Mouse (Mus musculus) c-Kit-positive CD71-positive TER-119-positive erythroid progenitor cells, embryonic 14.5 days (primary cell): ENCODE results near the gene Haghl.
A peak's percentile ranks its signal among the peaks of the same experiment; 100 is the strongest.
"Not testable (repeated sequence)": the region's sequence is repeated elsewhere in the genome, so short reads cannot be mapped to it uniquely, and the experiment has no call there.

ENCODE experiments used
- DNase-seq: peaks from one replicate; pipeline ENCODE4 v3.0.0-alpha.2; 2013; ENCODE audit warnings: low spot score

Haghl gene

GRCm38 (mm10) chr17:25744311-25744710, 41.2 kb downstream of the Haghl start:
- no peak for DNase-seq

DNA sequence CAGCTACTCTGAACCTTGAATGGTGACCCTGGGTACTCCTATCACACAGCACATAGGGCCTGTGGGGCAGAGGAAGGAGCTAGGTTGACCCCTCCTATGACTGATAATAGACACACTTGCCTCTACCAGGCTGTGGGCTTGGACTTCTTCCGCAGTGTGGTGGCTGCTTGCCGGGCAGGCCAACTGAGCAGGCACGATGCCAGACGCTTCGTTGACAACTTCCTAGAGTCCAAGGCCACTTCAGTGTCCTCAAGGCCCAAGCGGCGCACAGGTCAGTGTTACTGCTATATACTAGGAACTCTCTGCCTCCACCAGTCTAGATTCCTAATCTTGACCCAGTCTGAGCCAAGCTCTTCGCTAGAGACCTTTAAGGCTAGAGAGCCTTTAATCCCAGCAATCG, 41.6 kb downstream of the Haghl start:
- DNase-seq, result no peak

GRCm38 (mm10) chr17:25741471-25741870, 44.0 kb downstream of the Haghl start:
- not testable (repeated sequence) for DNase-seq

DNA sequence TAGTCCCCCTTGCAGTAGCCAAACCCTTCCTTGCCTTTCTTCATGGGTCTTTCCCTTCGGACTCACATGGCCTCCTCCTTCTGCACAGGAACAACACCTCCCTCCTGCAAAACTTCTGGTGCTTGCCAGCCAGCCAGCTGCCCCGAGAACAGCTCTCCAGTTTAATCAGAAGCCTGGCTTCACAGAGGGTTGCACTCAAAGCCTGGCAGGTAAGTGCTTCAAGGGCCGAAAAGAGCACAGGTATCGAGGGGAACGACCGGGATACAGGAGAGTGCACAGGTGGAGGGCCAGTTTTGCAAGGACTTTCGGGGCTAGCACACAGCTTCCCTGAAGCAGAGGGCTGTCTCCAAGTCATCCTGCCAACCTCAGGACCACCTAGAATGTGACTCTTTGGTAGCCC, 46.6 kb downstream of the Haghl start:
- no peak for DNase-seq

GRCm38 (mm10) chr17:25735745-25736144, 49.7 kb downstream of the Haghl start, which contains the start of gene Mslnl:
TSS of gene Mslnl (plus strand) at chr17:25736042.
- no peak for DNase-seq

GRCm38 (mm10) chr17:25735246-25735645, 50.2 kb downstream of the Haghl start:
- DNase-seq, result no peak

DNA sequence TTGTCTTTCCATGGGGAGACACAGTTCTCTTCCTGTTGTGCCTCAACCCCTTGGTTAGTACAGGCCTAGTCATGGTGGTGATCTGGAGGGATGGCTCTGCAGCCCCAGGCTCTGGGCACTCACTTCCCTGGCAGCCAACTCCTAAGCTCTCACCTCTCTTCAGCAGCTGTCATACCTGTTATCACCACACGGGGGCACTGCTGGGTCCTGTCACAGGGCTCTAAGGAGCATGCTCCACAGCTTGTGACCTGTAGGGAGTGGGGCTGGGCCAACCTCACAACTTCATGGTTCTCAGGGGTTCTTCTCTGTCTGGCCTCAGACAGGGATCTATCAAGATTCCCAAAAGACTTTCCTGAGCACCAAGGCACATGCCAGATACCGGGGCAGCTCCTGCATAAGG, 53.4 kb downstream of the Haghl start:
- DNase-seq, result peak; percentile 82
